Mouse (Mus musculus) bone marrow, adult 2 months (tissue): ENCODE measurements at regions not wholly inside any gene's neighbourhood (a gene's known extent, or its start where the extent isn't known, plus 50 kb on each side); places are given as distances from the start of the nearest gene placed in this dataset.

Source experiments
- CTCF ChIP-seq: fragments of 200-500 bp; IDR thresholded peaks from 2 replicates; pipeline ENCODE4 v1.5.1; 2011; ENCODE audit warnings: low read length, control low read depth; ENCODE audit not compliant: control insufficient read depth, insufficient read depth
- POLR2A ChIP-seq: fragments of 200-500 bp; IDR thresholded peaks from 2 replicates; pipeline ENCODE4 v1.6.1; 2011; ENCODE audit warnings: low read depth, mild to moderate bottlenecking, control low read depth, low read length, borderline replicate concordance; ENCODE audit not compliant: control insufficient read depth

- no peak for TF ChIP-seq CTCF
- no peak for TF ChIP-seq POLR2A
These were observed 170.0 kb upstream of the Id2 start for GRCm38 (mm10) chr12:25266701-25267571.
